Mouse (Mus musculus): ENCODE results near the gene Foxred2. TPM values are rescaled to one million over a fixed set of nuclear protein-coding genes. Genes with fewer than 3 reads are reported as not detected.

Foxred2 gene
- polyA plus RNA-seq, 1 experiment from 2014 or later, result 6.2 TPM

DNA sequence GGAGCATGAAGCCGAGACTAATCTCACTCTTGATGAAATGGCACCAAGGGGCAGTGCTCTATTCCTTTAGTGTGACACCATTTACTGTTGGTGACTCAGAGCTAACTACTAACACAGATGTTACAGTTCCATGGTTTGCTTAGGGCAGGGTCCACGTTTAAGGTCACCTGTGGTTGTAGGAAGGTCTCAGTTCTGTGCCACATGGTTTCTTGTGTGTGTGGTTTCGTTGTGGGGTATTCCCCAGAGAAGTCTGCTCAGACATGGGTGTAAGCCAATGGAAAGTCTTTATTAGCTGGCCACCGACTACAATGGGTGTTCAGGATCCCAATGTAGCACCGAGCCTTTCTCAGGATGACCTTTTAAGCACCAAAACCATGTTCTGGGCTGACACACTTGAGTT is 18.0 kb downstream of the Foxred2 start:
- H3K27ac ChIP-seq, result no peak overlapping the region

DNA sequence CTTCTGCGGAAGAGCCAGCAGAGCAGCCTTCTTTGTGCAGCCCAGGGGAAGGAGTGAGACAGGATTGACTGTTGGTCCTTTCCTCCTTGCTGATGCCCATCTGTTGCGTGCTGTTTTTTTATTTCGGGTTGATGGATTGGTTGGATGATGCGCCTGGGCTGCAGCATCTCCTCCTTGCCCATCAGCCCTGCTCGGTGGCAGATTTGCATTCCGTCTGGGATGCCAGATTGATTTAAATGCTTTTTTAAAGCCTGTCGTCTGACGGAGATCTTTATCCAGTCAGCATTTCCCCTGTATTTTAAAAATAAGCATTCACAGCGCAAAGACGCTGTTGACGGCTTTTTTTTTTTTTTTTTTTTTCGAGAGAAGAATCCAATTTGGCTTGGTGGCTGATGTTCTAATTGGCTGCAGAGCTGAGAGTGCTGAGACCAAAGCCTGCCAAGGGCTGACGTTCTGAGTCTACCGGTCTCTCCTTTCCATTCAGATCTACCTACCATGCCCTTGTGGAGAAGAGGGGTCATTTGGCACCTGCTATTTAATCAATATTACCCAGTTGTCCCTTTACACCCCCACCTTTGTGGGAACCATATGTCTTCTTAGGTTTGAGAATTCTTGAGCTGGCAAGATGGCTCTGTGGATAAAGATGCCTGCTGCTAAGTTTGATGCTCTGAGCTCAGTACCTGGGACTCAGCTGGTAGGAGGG is 20.7 kb downstream of the Foxred2 start:
- Histone ChIP-seq H3K4me1 (replicated peaks) (peaks cover 15% of the 10 kb centered on the region), H3K9ac (peak overlapping the region; percentile 60; the same call in 1 of the 2 replicates), H3K36me3 (no peaks in the 10 kb centered on the region), H3K27ac (peak overlapping the region; percentile 44; the same call in 1 of the 2 replicates), H3K4me2 (0 out of 2 replicates have a peak overlapping the region, but pooled peaks have one; percentile 2), H3K27me3 (peaks cover 5% of the 10 kb centered on the region), H3K9me3 (no peaks in the 10 kb centered on the region), H3K4me3 (no peak overlapping the region)
- WGBS, result 71% methylated on average over 14 of the region's 14 CpGs
- ATAC-seq (ENCODE audit: low FRiP score), result no peak

More for the DNA sequence above, 18.0 kb downstream of the Foxred2 start:
- WGBS, result 83% methylated on average over 5 of the region's 5 CpGs
- H3K4me2 ChIP-seq, result no peak overlapping the region
- H3K9ac ChIP-seq, result no peak overlapping the region
- peaks cover 11% of the 10 kb centered on the region for H3K4me1 ChIP-seq (replicated peaks)
- ATAC-seq (ENCODE audit: low FRiP score), result no peak
- H3K27me3 ChIP-seq, result peaks cover 5% of the 10 kb centered on the region
- no peaks in the 10 kb centered on the region for H3K9me3 ChIP-seq
- H3K4me3 ChIP-seq, result no peak overlapping the region
- H3K36me3 ChIP-seq, result peaks cover 21% of the 10 kb centered on the region

DNA sequence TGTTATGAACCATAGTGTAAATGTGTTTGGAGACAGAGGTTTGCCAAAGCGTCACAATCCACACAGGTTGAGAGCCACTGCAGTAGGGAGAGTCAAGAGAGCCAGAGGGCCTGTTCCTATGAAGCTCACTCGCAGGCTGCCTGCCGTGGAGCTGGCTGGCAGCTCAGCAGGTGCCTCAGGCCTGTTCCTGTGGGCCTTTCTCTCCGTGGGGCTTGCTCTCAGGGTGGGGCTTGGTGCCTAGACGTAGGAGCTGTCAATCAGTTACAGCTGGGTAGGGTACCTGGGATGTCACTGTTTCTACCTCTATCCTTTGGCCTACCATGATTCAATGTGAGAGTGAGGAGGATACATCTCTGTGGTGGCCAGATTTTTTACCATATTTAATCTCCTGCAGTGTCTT is 21.6 kb downstream of the Foxred2 start:
- no peaks in the 10 kb centered on the region for H3K36me3 ChIP-seq
- H3K4me1 ChIP-seq (replicated peaks), result peaks cover 16% of the 10 kb centered on the region
- H3K27ac ChIP-seq, result no peak overlapping the region
- no peaks in the 10 kb centered on the region for H3K9me3 ChIP-seq
- no peak overlapping the region for H3K4me2 ChIP-seq
- H3K4me3 ChIP-seq, result no peak overlapping the region
- WGBS, result 63% methylated on average over 5 of the region's 5 CpGs
- ATAC-seq (ENCODE audit: low FRiP score), result no peak
- peaks cover 5% of the 10 kb centered on the region for H3K27me3 ChIP-seq
- H3K9ac ChIP-seq, result no peak overlapping the region

DNA sequence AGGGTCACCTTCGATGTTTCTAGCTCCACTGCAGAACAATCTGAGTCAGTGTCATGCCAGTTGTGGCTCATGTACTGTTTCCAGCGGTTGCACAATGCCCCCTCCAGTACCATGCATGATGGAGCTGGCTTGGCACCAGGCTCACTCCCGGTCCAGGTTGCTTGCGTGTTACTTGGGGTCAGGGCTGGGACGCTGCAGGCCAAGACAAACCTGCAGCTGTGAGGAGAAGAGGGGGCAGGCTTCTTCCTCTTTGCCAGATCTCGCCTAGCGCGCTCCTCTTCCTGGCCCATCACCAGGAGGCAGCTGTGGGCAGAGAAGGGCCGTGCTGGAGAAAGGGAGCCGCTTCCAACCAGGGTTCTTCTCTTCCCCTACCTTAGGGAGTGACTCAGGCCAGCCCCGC is 22.2 kb downstream of the Foxred2 start:
- Histone ChIP-seq H3K9ac (peak overlapping the region; percentile 49; the same call in 1 of the 2 replicates), H3K4me2 (no peak overlapping the region), H3K27me3 (peaks cover 5% of the 10 kb centered on the region), H3K9me3 (no peaks in the 10 kb centered on the region), H3K4me3 (no peak overlapping the region), H3K36me3 (no peaks in the 10 kb centered on the region), H3K4me1 (replicated peaks) (peaks cover 23% of the 10 kb centered on the region), H3K27ac (no peak overlapping the region)
- WGBS, result 76% methylated on average over 11 of the region's 11 CpGs
- ATAC-seq (ENCODE audit: low FRiP score), result no peak

DNA sequence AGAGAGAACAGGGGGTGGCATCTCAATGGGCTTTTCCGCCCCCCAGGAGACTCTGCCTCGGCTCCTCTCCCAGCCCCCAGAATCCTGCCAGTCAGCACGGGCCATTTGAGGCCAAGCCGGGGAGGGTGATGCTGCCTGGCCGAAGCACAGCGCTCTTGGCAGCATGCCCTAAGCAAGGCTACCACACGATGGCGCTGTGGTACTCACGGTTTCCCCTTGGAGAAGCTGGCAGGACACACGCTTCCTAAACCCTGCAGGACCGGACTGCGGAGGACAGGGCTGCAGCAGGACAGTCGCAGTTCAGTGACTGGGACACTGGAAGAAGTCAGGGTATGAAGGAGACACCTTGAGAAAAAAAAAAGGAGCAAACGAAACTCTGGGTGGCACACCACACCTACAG is 22.8 kb downstream of the Foxred2 start:
- no peak overlapping the region for H3K4me3 ChIP-seq
- no peak overlapping the region for H3K27ac ChIP-seq
- ATAC-seq (ENCODE audit: low FRiP score), result no peak

DNA sequence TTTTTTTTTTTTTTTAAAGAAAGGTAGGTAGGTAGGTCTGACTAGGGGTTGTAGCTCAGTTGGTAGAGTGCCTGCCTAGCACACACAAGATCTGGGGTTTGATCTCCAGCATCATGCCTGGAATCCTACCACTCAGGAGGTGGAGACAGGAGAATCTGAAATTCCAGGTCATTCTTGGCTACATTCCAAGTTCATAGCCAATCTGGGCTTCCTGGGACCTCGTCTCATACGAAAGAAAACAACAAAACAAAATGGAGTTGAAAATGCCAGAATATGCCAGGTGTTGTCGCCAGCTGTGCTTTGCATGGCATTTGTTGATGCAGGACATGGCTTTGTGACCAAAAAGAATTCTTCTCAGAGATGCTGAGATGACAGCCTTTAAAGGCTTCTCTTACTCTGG is 23.3 kb downstream of the Foxred2 start:
- Histone ChIP-seq H3K36me3 (no peaks in the 10 kb centered on the region), H3K27me3 (peaks cover 5% of the 10 kb centered on the region), H3K4me3 (no peak overlapping the region), H3K27ac (no peak overlapping the region), H3K9ac (no peak overlapping the region), H3K4me2 (no peak overlapping the region), H3K9me3 (no peaks in the 10 kb centered on the region), H3K4me1 (replicated peaks) (peaks cover 26% of the 10 kb centered on the region)
- no peak for ATAC-seq (ENCODE audit: low FRiP score)
- 75% methylated on average over 3 of the region's 3 CpGs for WGBS

More for the DNA sequence above, 22.8 kb downstream of the Foxred2 start:
- no peaks in the 10 kb centered on the region for H3K36me3 ChIP-seq
- peak overlapping the region; percentile 49; the same call in 1 of the 2 replicates for H3K9ac ChIP-seq
- WGBS, result 0% methylated on average over 14 of the region's 14 CpGs
- H3K9me3 ChIP-seq, result no peaks in the 10 kb centered on the region
- H3K27me3 ChIP-seq, result peaks cover 5% of the 10 kb centered on the region
- peak overlapping the region; percentile 40 for H3K4me2 ChIP-seq
- peaks cover 24% of the 10 kb centered on the region for H3K4me1 ChIP-seq (replicated peaks)

DNA sequence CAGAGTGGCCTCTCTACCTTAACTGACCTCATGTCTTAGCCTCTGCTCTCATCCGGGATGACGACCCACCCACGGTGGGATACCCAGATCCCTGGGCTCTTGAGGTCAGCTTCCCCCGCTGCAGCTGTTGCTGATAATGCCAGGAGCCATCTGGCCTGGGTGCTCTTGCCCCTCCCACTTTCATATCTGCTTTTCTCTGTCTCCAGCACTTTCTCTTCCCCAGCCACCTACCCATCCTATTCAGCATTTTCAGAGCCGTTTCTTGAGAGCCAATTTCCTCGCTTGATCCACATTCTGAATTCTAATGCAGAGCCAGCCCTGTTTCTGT is 24.9 kb downstream of the Foxred2 start:
- WGBS, result 76% methylated on average over 6 of the region's 6 CpGs
- Histone ChIP-seq H3K9me3 (no peaks in the 10 kb centered on the region), H3K9ac (no peak overlapping the region)

DNA sequence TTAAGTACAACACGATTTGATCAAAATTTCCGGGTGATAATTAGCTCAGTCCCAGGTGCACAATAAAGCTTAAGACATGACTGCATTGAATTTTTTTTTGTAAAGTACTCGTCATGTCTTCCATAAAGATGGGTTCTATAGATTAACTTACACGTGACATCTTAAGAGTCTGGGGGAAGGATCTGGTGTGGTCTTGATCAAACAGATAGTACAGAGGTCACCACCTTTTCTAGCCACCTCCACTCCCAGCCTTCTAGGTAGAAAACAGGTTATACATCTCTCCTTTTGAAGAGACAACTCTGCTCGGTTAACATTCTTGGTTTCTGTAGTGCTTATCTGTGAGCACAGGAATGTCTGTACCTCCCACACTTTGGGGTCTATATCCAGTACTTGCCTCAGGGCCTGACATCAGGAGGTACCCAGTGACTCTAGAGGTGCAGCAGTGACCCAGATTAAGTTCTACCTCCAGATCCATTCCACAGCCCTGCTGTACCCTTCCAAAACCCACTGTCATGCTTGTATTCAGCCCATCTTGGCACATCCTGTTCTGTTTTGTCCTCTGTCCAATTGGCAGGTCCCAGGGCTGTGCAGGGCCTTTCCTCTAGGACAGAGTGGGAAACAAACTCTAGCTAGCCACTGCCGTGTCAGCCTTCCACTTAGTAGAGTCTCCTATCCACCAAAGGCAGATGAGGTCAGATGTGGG is 25.4 kb downstream of the Foxred2 start:
- Histone ChIP-seq H3K27ac (no peak overlapping the region), H3K27me3 (peaks cover 5% of the 10 kb centered on the region), H3K4me2 (no peak overlapping the region), H3K4me1 (replicated peaks) (peaks cover 36% of the 10 kb centered on the region), H3K9me3 (no peaks in the 10 kb centered on the region), H3K9ac (no peak overlapping the region), H3K4me3 (no peak overlapping the region), H3K36me3 (peaks cover 13% of the 10 kb centered on the region)
- no peak for ATAC-seq (ENCODE audit: low FRiP score)
- WGBS, result 88% methylated on average over 6 of the region's 6 CpGs

More for the DNA sequence above, 24.9 kb downstream of the Foxred2 start:
- Histone ChIP-seq H3K36me3 (peaks cover 9% of the 10 kb centered on the region), H3K27me3 (peaks cover 5% of the 10 kb centered on the region), H3K4me2 (no peak overlapping the region), H3K4me1 (replicated peaks) (peaks cover 36% of the 10 kb centered on the region), H3K4me3 (no peak overlapping the region), H3K27ac (no peak overlapping the region)
- no peak for ATAC-seq (ENCODE audit: low FRiP score)

DNA sequence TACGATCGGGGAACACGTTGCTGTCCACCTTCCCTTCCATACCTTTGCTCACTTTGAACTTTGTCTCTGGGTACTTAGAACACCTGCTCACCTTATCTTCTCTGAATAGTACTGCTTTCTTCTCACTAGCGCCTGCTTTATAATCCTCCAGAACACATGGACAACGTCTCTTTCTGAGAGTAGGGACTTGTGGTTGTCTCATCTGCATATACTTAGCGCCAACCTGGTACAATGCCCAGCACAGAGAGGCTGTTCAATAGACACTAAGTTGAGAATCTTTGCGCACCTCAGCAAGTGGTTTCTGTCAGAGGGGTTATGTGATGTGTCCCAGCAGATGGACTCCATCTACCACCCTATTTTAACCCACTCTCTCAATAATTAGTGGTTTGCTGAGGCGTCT is 26.7 kb downstream of the Foxred2 start:
- peak overlapping the region; percentile 76 for H3K4me3 ChIP-seq
- H3K27ac ChIP-seq, result no peak overlapping the region

DNA sequence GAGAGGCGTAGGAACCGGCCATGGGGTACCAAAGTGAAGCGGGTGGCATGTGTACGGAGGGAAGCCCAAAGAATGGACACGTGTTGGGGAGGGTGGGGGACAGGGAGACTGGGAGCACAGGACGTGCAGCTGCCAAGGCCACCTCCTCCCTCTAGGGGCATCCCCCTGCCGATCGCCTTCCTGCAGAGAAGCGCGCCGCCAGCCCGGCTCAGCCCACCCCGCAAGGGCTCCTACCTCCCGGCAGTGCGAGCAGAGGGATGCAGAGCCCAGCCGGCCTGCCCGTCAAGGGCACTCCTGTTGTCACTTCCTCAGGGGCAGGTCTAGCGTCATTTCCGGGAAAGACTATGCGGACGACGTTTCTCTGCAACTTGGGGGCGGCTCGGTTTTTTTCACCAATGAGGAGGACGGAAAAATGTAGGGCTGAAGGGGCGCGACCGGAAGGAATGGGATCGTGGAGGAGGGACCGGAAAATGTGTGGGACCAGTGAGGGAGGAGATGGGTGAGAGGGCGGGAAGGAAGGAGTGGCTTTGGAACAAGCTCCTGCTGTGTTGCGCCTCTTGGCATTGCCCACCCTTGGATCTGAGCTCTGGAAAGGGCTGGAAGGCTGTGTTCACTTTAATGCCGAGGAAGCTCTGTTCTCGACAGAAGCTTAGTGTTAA is 27.7 kb downstream of the Foxred2 start, which contains the start of gene Txn2:
Gene Txn2, minus strand, starts transcription at position 334 of the 659 bp plus-strand sequence.
- H3K9ac ChIP-seq, result peak within 1 kb of the TSS; percentile 86
- peaks cover 33% of the 10 kb centered on the region for H3K36me3 ChIP-seq
- H3K9me3 ChIP-seq, result no peaks in the 10 kb centered on the region
- WGBS, result under 1% methylated on average over 34 of the region's 34 CpGs
- H3K27me3 ChIP-seq, result no peaks in the 10 kb centered on the region
- H3K4me2 ChIP-seq, result peak within 1 kb of the TSS; percentile 87
- peak; percentile 96 for ATAC-seq (ENCODE audit: low FRiP score)
- peak within 1 kb of the TSS; percentile 97 for H3K27ac ChIP-seq
- H3K4me3 ChIP-seq, result peak within 1 kb of the TSS; percentile 76
- H3K4me1 ChIP-seq (replicated peaks), result peaks cover 28% of the 10 kb centered on the region

More for the DNA sequence above, 26.7 kb downstream of the Foxred2 start:
- ATAC-seq (ENCODE audit: low FRiP score), result no peak
- Histone ChIP-seq H3K4me1 (replicated peaks) (peaks cover 36% of the 10 kb centered on the region), H3K36me3 (peaks cover 23% of the 10 kb centered on the region), H3K9ac (peak overlapping the region; percentile 77), H3K27me3 (peaks cover 5% of the 10 kb centered on the region), H3K4me2 (peak overlapping the region; percentile 87), H3K9me3 (no peaks in the 10 kb centered on the region)
- WGBS, result 56% methylated on average over 8 of the region's 8 CpGs

DNA sequence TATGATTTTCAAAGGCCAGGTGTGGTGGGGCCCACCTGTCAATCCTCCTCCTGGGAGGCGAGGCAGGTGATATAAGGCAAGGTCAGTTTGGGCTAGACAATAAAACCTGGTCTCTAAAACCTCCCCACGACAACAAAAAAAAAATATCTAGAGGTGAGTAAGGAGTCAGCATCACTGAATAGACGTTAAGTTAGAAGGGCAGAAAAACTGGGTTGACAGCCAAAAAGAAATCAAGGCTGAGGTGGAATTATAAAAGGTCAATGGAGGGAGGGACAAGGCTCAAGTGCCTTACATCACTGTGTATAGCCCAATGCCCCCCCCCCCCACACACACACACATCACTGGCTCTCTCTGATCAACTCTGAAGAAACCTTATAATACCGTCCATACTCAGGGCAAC is 28.4 kb downstream of the Foxred2 start:
- H3K4me3 ChIP-seq, result peak overlapping the region; percentile 76
- H3K9me3 ChIP-seq, result no peaks in the 10 kb centered on the region
- H3K4me1 ChIP-seq (replicated peaks), result peaks cover 21% of the 10 kb centered on the region
- H3K27ac ChIP-seq, result peak overlapping the region; percentile 97; the same call in 1 of the 2 replicates
- peak overlapping the region; percentile 87 for H3K4me2 ChIP-seq
- H3K36me3 ChIP-seq, result peaks cover 40% of the 10 kb centered on the region
- H3K9ac ChIP-seq, result peak overlapping the region; percentile 86
- peak; percentile 30; the same call in 1 of the 2 replicates for ATAC-seq (ENCODE audit: low FRiP score)
- no peaks in the 10 kb centered on the region for H3K27me3 ChIP-seq
- 32% methylated on average over 4 of the region's 4 CpGs for WGBS

DNA sequence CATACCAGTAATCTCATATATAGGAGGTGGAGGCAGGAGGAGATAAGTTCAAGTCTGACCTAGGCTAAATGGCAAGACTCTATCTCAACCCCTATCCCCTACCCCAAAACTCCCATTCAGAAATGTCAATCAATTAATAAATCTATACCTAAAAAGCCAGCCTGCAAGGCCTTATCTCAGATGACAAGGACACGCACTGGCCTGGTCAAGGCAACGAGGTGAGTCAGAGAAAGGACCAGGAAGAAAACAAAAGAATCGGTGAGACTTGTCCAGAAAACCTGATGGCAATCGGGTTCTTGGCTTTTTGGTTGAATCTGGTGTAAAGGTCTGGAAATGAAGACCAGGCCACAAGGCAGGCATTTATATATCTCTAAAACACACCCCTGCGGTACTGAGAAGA is 29.6 kb downstream of the Foxred2 start:
- no peak for ATAC-seq (ENCODE audit: low FRiP score)
- Histone ChIP-seq H3K27ac (no peak overlapping the region), H3K9ac (no peak overlapping the region), H3K36me3 (peaks cover 52% of the 10 kb centered on the region), H3K4me3 (no peak overlapping the region), H3K9me3 (no peaks in the 10 kb centered on the region), H3K4me2 (no peak overlapping the region), H3K4me1 (replicated peaks) (peaks cover 21% of the 10 kb centered on the region), H3K27me3 (no peaks in the 10 kb centered on the region)
- WGBS, result 92% methylated on average over 5 of the region's 5 CpGs

All from hindbrain, embryonic 13.5 days (tissue).